Mouse (Mus musculus): ENCODE data around the gene Fam168b. TPM values are rescaled to one million over a fixed set of nuclear protein-coding genes. Genes with fewer than 3 reads are reported as not detected.

Gene Fam168b
- total RNA-seq, 2 experiments from 2014 or later = 35.2 to 39.5 TPM

DNA sequence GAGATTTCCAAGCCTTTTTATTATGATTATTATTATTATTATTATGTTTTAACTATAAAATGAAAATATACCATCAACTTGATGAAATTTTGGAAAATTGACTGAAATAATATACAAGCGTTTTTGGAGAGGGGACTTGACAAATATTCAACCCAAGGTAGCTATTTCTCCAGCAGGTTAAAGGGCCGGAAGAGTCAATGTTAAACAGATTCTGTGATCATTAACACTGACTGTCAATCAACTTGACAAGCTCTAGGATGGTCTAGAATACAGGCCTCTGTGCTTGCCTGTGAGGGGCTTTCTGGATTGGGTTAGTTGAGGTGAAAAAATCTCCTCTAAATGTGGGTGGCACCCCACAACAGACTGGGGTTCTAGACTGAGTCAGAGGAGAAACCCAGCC is 10.9 kb upstream of the Fam168b start:
- intact Hi-C loops (cut with DNase I; ENCODE audit: low total_unique reads) = no loop called here
- DNase-seq = no peak

DNA sequence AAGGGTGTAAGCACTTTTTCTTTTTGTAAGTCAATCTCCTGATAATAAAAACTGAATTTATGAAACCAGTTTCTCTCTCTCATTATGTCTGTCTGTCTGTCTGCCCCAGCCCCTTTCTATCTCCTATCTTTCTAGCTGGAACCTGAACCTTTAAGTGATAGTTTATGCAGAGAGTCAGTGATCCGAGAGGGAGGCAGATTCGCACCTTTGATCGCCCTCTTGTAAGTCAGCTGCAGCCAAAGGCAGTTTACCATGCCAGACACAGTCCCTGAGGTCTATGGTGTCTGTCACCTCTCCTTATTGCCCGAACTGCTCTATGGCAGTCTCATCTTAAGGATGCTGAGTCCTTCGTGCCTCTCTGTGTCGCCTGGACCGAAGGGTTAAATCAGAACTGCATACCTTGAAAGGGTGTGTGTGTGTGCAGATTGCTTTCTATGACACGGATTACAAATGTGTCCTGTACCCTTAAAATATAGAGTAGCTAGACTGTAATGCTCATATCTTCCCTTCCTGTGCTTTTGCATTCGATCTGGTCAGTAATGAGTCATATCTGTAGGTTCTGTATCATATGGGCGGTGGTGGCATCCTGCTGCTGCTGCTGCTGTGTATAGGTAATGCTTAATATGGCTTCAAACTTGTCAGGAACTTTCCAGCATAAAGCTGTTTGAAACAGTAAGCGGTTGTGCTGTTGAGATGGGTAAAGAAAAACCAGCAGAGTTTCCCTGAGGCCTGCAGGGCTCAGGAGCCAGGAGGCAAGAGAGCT is 9.4 kb upstream of the Fam168b start:
- DNase-seq = no peak
- intact Hi-C loops (cut with DNase I; ENCODE audit: low total_unique reads) = no loop called here

DNA sequence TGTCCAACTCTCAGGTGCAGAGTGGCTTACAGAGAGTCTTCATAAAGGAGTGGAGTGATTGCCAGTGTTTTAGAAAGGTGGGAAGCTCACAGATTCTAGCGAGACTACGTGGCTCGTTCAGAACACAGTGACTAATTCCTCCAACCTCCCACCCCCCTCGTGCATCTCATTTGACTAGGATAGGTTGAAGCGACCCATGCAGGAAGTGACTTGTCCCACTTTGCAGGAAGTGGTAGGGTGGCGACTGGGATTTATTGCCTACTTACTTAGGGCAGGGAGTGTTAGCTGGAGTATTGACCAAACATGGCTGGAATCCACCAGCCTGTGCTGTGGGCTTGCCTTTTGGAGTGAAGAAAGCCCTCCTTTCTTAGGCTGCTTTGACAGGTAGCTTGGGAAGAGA is 8.7 kb upstream of the Fam168b start:
- DNase-seq = no peak
- intact Hi-C loops (cut with DNase I; ENCODE audit: low total_unique reads) = no loop called here

DNA sequence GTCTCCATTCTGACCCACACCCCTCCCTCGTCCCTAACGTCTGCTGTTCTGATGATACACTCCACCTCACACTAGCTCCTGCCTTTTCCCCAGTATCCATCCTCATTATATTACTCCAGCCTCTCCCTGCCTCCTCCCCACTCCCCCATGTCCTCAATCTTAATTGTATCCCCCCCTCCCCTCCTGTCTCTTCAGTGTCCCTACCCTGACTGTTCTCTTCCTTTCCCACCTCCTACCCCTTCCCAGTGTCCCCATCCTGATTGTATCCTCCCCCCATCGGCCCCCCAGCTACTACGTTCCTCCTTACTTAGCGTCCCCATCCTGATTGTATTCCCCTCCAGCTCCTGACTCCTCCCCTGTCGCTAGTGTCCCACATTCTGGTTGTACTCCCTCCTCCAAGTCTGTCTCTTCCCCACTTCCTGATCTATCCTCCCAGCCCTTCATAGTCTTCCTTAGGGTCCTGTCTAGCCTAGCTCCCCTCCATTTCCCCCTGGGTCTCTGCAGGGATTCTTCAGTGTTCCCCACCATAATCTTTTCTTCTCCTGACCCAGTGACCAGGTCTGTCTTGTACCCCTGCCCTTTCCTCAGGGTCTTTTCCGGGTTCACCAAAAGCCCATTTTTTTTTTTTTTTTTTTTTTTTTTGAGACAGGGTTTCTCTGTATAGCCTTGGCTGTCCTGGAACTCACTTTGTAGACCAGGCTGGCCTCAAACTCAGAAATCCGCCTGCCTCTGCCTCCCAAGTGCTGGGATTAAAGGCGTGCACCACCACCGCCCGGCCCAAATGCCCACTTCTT is 7.7 kb upstream of the Fam168b start:
- intact Hi-C loops (cut with DNase I; ENCODE audit: low total_unique reads) = no loop called here
- DNase-seq = no peak

DNA sequence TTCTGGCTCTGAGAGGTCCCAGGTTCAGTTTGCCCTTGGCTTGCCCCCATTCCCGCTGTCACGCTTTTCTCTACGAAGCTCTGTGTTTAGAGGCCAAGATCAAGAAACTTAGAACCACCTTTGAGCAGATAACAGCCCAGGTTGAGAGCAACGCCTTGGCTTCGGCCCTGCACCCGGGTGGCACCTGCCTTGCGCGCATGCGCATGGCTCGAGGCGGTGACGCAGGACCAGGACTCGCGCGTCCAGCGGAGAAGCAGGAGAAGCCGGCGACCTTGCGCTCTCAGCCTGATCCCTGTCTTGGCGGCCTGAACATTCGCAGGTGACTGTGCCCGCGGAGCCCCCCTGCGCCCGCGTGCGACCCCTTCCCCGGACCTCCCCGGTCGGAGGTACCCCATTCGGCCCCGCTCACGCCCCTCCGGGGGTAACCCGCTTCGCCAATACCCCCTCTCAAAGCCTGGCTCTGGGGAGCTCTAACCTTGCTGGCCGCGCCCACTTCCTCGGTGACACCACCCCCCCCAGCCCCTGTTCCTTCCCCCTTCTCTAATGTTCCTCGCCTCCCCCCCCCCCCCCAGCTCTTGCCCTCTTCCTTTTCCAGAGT is 7.0 kb upstream of the Fam168b start, which contains the start of gene Plekhb2:
Gene Plekhb2, plus strand, starts transcription at position 232 of the 598 bp plus-strand sequence.
- intact Hi-C loops (cut with DNase I; ENCODE audit: low total_unique reads) = no loop called here

DNA sequence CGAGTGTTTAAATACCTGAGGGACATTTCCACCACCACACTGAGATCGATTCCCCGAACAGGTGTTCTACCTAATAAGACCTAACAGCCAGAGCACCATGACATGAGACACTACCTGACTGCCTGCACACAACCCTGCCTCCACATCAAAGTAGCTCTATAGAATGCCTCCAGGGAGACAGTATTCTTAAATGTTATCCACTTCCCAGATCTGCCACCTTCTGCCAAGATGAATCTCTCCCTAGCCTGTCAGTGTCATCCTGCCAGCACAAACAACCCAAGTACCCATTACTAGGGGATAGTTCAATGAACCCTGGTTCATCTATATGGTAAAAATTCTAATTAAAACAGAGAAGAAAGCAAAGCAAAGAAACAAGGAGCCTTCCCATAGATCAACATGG is 4.2 kb upstream of the Fam168b start:
- intact Hi-C loops (cut with DNase I; ENCODE audit: low total_unique reads) = no loop called here
- no peak for DNase-seq

More for the DNA sequence above, 7.0 kb upstream of the Fam168b start, which contains the start of gene Plekhb2:
- peak; percentile 85 for DNase-seq

DNA sequence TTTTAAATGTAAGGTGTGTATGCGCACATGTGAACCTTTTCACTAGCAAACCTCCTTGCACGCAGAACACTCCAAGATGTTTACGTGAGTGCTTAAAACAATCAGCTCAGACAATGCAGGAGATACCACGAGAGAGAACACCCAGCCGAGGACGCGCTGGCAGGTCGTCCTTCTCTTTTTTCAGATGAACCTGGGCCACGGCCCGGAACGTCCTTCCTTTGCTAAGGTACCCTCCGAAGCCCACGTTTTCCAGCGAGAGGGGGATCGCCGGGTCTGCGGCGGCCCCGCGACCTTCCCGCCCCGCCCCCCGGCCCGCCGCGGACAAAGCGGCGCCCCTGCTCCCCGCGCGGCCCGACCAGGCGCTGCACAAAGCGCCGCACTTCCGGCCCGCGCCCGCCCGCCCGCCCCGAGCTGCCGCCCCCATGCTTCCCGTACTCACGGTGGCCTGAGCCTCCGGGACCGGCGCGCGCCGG is 440 bp downstream of the Fam168b start:
- peak; percentile 62 for DNase-seq
- intact Hi-C loops (cut with DNase I; ENCODE audit: low total_unique reads) = no loop called here

DNA sequence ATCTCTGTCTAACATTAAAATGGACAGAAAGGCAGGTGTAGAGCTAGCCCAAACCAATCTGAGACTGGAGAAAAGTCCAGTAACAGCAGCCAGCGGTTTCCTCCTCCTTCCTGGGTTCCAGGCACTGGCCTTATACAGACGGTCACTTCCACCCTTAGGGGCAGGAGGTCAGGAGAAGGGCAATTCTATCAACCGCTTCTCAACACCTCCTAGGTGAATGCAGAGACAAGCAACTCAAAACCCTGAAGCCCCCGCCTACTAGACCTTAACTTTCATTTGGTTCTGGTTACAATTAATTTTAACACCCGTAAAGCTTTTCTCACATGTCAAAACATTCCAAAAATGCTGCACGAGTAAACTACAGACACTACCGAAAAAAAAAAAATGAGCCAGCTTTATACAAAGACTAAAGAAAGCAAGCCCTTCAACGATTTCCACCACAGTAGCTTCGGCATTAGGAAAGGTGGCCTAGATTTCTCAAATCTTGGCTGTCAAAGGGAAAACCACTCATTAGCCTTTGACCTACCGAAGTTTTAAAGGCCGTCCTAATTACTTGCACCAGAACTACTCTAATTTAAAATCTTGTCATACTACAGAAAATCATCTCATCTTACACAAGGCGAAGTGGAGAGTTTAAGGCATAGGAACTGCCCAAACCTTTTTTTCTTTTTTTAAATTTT is 1.0 kb downstream of the Fam168b start:
- intact Hi-C loops (cut with DNase I; ENCODE audit: low total_unique reads) = no loop called here
- no peak for DNase-seq

DNA sequence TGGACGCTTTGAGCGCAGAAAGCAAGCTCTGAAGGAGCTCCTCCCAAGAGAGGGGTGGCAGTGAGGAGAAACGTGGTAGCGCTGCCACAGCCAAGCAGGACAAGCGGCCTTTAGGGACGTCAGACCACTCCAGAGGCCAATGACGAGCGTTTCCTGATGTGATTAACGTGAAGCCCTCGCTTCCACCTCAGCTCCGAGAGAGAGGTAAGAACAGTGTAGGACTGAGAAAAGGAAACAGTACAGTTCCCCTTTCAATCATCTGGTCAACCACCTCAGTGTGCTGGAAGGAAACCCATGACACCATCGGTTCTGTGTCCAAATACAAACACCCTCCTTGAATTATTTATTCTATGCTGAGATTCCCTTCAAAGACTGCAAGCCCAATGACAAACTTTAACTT is 3.6 kb downstream of the Fam168b start:
- no peak for DNase-seq
- intact Hi-C loops (cut with DNase I; ENCODE audit: low total_unique reads) = no loop called here

DNA sequence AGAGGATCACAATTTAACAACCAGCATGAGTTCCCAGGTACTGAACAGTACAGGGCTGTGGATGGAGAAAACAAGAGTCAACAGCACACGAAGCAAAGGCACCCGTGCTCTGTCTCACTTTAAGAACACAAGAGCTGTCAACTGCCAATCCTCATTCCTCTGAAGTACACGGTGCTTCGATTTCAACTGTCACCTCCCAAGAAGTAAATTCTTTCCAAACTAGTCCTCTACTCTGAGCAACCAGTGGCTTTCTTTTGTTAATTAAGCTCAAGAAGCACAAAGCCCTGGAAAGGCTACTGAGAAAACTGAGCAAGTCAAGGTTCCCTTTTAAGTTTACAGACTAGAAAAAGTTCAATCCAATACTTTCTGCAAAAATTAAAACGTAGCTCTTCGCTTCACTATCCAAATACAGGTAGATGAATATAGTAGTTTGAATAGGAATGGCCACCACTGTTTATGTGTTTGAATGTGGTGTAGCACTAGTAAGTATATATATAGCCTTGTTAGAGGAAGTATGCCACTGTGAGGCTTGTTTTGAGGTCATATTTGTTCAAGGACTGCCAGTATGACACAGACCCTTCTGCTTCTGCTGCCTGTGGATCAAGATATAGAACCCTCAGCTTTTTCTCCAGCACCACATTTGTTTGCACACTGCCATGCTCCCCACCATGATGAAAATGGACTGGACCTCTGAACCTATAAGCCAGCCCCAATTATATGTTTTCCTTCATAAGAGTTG is 4.7 kb downstream of the Fam168b start:
- intact Hi-C loops (cut with DNase I; ENCODE audit: low total_unique reads) = no loop called here
- DNase-seq = no peak

DNA sequence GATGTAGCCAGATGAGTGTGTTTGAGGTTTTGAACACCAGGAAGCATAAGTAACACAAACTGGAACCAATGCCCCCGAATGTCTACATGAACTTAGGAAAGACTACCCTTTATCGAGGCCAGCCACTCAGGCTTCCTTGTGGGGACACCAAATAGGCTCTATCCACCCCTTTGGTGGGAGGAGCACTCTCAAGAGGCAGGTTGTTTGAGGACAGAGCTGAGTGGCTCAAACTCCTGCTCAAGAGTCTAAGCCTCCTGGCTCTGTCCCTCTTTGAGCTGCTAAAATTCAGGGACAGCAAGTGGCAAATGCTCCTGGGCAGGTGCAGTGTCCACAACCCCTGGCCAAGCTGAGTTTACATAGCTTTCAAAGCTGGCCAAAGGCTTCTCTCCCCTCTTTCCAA is 8.0 kb downstream of the Fam168b start:
- intact Hi-C loops (cut with DNase I; ENCODE audit: low total_unique reads) = no loop called here
- no peak for DNase-seq

DNA sequence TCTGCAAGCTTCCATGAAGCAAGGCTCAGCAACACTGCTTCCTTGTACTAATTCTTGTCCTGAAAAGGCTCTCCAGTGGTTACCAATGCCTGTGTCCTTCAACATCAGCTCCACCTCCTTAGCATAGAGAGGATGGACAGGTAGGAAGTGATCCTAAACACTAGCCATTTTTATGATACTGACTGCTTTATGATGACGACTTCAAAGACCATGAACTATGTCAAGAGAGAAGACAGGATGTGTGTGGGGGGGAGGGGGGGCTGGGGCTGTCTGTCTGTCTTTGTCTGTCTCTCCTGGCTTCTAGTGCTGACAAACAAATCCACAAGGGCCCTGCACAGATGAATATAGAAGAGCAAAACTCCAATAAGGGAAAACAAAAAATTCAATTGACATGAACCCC is 11.5 kb downstream of the Fam168b start:
- intact Hi-C loops (cut with DNase I; ENCODE audit: low total_unique reads) = no loop called here
- DNase-seq = no peak

DNA sequence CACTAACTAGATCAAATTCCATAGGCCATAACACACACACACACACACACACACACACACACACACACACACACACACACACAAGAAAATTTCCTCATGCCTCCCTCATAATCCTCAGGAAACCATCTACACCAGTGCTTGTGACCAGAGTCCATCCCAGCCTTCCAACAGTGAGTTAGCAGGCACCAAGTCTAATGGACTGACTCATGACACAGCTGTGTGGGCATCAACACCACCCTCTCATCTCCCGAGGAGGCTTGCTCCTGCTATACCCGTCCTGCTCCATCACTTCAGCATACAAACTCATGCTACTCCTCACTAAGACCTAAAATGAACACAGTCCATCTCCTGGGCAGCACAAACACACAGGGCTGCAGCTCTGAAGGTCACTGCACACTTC is 11.9 kb downstream of the Fam168b start:
- DNase-seq = no peak
- intact Hi-C loops (cut with DNase I; ENCODE audit: low total_unique reads) = no loop called here

DNA sequence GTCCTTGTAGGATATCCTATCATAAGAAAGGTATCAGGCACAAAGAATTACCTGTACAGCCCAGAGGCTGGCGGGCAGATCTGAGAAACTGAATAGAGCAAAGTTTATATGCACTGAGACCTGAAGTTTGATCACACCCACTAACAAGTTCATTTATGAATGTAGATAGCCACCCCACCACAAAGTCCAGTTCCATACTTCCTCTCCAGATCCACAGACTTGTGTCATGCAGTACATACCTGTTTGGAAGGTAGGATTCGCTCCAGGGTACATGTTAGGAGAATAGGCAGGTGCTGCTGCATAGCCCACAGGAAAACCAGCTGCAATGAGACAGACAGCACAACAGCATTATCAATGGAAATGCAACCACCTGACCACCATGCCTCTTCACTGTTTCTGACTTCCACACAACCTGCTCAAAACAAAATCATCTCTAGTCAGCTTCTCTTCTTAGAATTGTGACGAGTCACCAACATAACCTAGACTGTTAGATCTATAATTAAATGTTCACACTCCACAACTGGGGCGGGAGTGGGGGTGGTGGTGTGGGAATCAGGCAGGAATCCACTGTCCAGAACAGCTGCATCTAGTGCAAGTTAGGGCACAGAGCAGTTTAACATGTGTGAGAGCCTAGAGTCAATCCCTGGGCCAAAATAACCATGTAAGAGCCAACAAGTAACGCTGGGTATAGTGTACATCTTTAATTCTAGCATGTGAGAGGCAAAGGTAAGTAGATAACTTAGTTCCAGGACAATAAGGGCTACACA is 14.2 kb downstream of the Fam168b start:
- DNase-seq = no peak
- intact Hi-C loops (cut with DNase I; ENCODE audit: low total_unique reads) = no loop called here

DNA sequence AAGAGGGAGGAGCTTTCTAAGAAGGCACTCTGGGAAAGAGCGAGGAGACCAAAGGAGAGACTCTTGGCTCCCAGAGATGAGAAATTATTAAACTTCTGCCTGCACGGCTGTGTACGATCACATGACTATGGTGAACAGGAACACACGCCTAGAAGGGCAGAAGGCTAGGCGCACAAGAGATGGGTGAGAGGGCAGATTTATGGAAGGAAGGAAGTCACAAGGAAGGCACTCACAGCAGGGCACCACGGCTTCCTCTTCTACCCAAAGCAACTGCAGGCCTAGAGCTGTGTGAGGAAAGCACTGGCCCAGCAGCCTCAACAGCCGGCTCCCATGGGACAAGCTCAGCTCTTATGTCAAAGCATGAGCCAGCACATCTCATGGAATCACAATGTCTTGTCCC is 15.0 kb downstream of the Fam168b start:
- intact Hi-C loops (cut with DNase I; ENCODE audit: low total_unique reads) = no loop called here
- peak; percentile 41 for DNase-seq

DNA sequence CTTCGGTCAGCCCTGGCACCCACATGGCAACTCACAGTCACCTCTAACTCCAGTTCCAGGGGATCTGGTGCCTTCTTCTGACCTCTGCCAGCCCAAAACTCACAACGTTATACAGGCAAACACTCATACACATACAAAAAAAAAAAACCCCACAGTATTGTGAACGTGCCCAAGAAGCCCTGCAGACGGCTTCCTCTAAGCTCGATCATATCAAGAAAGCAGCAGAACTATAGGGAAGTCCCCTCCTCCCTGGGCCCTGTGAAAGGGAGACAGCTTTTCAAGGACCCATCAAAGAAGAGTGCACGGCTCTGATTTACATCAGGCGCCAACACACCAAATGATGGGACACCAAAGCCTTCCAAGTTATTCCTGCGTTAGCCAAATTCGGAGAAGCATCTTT is 17.0 kb downstream of the Fam168b start:
- no peak for DNase-seq
- intact Hi-C loops (cut with DNase I; ENCODE audit: low total_unique reads) = no loop called here

DNA sequence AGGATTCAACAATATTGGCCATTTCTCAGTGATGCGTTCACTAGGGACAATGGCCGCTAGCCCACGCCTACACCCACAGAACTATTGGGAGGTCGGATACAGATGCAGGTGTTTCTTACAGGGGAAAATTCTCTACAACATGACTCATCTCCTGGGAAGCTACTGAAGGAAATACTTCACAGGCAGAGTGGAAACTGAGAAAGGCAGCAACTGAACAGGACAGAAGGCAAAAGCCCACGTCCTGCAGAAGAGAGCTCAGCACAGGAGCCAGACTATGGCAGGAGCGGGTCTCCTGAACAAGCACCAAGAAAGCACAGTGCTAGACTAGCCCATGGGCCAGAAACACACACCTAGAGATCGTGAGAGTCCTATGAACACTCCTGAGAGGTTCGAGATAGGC is 18.7 kb downstream of the Fam168b start:
- intact Hi-C loops (cut with DNase I; ENCODE audit: low total_unique reads) = no loop called here
- no peak for DNase-seq

DNA sequence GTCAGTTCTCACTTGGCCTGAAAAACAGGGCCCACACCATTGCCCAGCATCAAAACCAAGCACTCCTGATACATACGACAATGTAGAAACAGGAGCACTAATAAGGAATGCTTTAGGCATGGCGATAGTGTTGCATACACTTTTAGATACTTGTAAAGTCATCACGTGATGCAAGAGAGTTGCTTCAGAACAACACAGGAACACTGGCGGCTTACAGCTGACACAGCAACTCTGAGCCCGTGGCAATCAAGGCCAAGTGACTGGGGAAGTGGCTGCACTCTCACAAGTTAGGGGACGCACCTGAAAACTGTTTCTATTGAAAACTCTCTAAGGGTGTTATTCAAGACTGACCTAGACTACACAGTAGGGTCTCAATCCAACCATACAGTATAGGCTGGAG is 19.5 kb downstream of the Fam168b start:
- intact Hi-C loops (cut with DNase I; ENCODE audit: low total_unique reads) = no loop called here

DNA sequence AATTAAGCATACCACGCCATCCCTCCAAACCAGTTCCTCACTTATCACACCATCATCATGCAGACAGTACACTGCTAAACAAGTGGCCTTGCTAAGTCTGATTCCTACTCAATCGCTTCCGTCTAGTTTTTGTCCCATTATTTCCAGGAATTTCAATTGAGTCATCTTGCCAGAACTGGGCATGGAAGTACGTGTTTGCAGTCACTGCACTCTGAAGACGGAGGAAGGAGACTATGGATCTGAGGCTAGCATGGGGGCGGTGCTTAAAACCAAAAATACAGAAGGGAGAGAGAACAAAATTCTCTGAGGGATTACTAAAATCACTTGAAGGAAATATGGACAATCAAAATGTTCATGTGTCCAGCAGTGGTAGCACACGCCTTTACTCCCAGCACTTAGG is 20.1 kb downstream of the Fam168b start:
- DNase-seq = no peak
- intact Hi-C loops (cut with DNase I; ENCODE audit: low total_unique reads) = no loop called here

More for the DNA sequence above, 19.5 kb downstream of the Fam168b start:
- no peak for DNase-seq

Measured in gastrocnemius, postnatal 14 days (tissue).